Mouse (Mus musculus) cortical plate, adult 2 months (tissue): ENCODE measurements at regions not wholly inside any gene's neighbourhood (a gene's known extent, or its start where the extent isn't known, plus 50 kb on each side); places are given as distances from the start of the nearest gene placed in this dataset.

Experiments used
- CTCF ChIP-seq: fragments of 200-500 bp; IDR thresholded peaks from 2 replicates; pipeline ENCODE4 v1.5.1; 2011; ENCODE audit warnings: mild to moderate bottlenecking, control low read depth, low read length; ENCODE audit not compliant: insufficient read depth; ENCODE audit errors: extremely low read depth
- POLR2A ChIP-seq: fragments of 200-500 bp; IDR thresholded peaks from 2 replicates; pipeline ENCODE4 v1.6.1; 2011; ENCODE audit warnings: mild to moderate bottlenecking, low read length, control low read depth; ENCODE audit not compliant: insufficient read depth; ENCODE audit errors: extremely low read depth

DNA sequence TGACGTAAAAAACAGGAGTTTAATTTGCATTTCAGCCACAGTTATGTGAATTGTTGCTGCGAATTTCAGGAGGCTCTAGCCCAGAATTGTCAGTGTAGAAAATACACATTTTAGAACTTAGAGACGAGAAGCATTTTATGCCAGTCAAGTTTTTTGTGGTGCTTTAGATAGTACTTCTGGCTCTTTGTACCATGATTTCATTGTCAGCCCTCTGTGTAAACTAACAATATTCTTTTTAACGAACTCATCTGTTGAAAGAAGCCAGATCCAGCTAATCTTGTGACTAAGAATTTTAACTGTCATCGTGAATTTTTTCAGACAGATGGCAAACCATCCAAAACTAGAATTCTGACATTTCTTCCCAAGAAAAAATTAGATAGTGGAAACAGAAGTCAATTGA is 1672.3 kb upstream of the B3galt2 start:
- TF ChIP-seq CTCF (no peak), POLR2A (no peak)
